Mouse (Mus musculus): ENCODE data around the gene Defb35.

- TF ChIP-seq POLR2A (IDR thresholded peaks at IDR 0.05; ENCODE audit: borderline replicate concordance, extremely low read depth, insufficient read depth, insufficient read length, poor library complexity, severe bottlenecking) (no peak), CTCF (IDR thresholded peaks at IDR 0.05; ENCODE audit: borderline replicate concordance, extremely low read depth, insufficient read depth, insufficient read length) (no peak)
Measured at GRCm38 (mm10) chr8:21978193-21978592, 40.0 kb downstream of the Defb35 start.

All from brain, embryonic 14.5 days (tissue).